Mouse (Mus musculus): ENCODE data around the gene Elovl3. TPM values are rescaled to one million over a fixed set of nuclear protein-coding genes. Genes with fewer than 3 reads are reported as not detected.
A peak's percentile ranks its signal among the peaks of the same experiment; 100 is the strongest.
"Not testable (repeated sequence)": the region's sequence is repeated elsewhere in the genome, so short reads cannot be mapped to it uniquely, and the experiment has no call there.

Gene Elovl3
- total RNA-seq (2021), result 1 to 10 TPM in 1 of 2 experiments, under 1 TPM in 1; 0.25 to 2.5 TPM

GRCm38 (mm10) chr19:46131694-46132525, at the start of gene Elovl3:
TSS of gene Elovl3 (plus strand) at chr19:46131897.
- peak; percentile 41 to 43 for DNase-seq
- intact Hi-C loops (cut with DNase I), result loop anchor here (5.0 kb wide), 1 partner anchor 45 kb away; no protein-coding TSS in a partner anchor

GRCm38 (mm10) chr19:46085185-46085584, 46.5 kb upstream of the Elovl3 start:
- DNase-seq, result no peak
- intact Hi-C loops (cut with DNase I), result loop anchor here (5.0 kb wide), 2 partner anchors 47 to 167 kb away; partner anchors contain the start of gene Elovl3

- intact Hi-C loops (cut with DNase I), result loop anchor here (5.0 kb wide), 2 partner anchors 46 to 166 kb away; partner anchors contain the start of gene Elovl3
- DNase-seq, result peak; percentile 47 to 71
These were observed 45.4 kb upstream of the Elovl3 start for GRCm38 (mm10) chr19:46086337-46086736.

- intact Hi-C loops (cut with DNase I), result loop anchor here (5.0 kb wide), 2 partner anchors 44 to 164 kb away; partner anchors contain the start of gene Elovl3
- peak; percentile 52 to 78 for DNase-seq
These were observed 43.8 kb upstream of the Elovl3 start for GRCm38 (mm10) chr19:46087871-46088270.

- intact Hi-C loops (cut with DNase I), result no loop called here
- DNase-seq, result no peak
These were observed 40.1 kb upstream of the Elovl3 start for GRCm38 (mm10) chr19:46091641-46092040.

- DNase-seq, result no peak
- intact Hi-C loops (cut with DNase I), result no loop called here
These were observed 37.6 kb upstream of the Elovl3 start for GRCm38 (mm10) chr19:46094144-46094543.

GRCm38 (mm10) chr19:46095291-46095690, 36.4 kb upstream of the Elovl3 start:
- intact Hi-C loops (cut with DNase I), result no loop called here
- no peak for DNase-seq

GRCm38 (mm10) chr19:46096396-46096795, 35.3 kb upstream of the Elovl3 start:
- DNase-seq, result no peak
- intact Hi-C loops (cut with DNase I), result no loop called here

GRCm38 (mm10) chr19:46099561-46099960, 32.1 kb upstream of the Elovl3 start:
- no peak for DNase-seq

GRCm38 (mm10) chr19:46103437-46104186, 28.1 kb upstream of the Elovl3 start:
- intact Hi-C loops (cut with DNase I), result no loop called here
- DNase-seq, result peak in 1 of 2 experiments; percentile 15

More at GRCm38 (mm10) chr19:46099561-46099960, 32.1 kb upstream of the Elovl3 start:
- intact Hi-C loops (cut with DNase I), result no loop called here

- no peak for DNase-seq
- intact Hi-C loops (cut with DNase I), result no loop called here
These were observed 27.5 kb upstream of the Elovl3 start for GRCm38 (mm10) chr19:46104187-46104557.

- DNase-seq, result no peak
- intact Hi-C loops (cut with DNase I), result no loop called here
These were observed 21.5 kb upstream of the Elovl3 start for GRCm38 (mm10) chr19:46110214-46110613.

- DNase-seq, result no peak
- intact Hi-C loops (cut with DNase I), result no loop called here
These were observed 20.9 kb upstream of the Elovl3 start for GRCm38 (mm10) chr19:46110781-46111180.

GRCm38 (mm10) chr19:46114617-46115016, 17.1 kb upstream of the Elovl3 start:
- intact Hi-C loops (cut with DNase I), result no loop called here

GRCm38 (mm10) chr19:46119458-46119857, 12.2 kb upstream of the Elovl3 start:
- intact Hi-C loops (cut with DNase I), result no loop called here
- no peak for DNase-seq

More at GRCm38 (mm10) chr19:46114617-46115016, 17.1 kb upstream of the Elovl3 start:
- no peak for DNase-seq

GRCm38 (mm10) chr19:46120872-46121271, 10.8 kb upstream of the Elovl3 start:
- no peak for DNase-seq
- intact Hi-C loops (cut with DNase I), result no loop called here

GRCm38 (mm10) chr19:46123876-46124275, 7.8 kb upstream of the Elovl3 start:
- intact Hi-C loops (cut with DNase I), result no loop called here
- DNase-seq, result no peak

- intact Hi-C loops (cut with DNase I), result no loop called here
- no peak for DNase-seq
These were observed 7.0 kb upstream of the Elovl3 start for GRCm38 (mm10) chr19:46124651-46125050.

GRCm38 (mm10) chr19:46126301-46126700, 5.4 kb upstream of the Elovl3 start:
- no peak for DNase-seq
- intact Hi-C loops (cut with DNase I), result no loop called here

- DNase-seq, result not testable (repeated sequence)
- intact Hi-C loops (cut with DNase I), result loop anchor here (5.0 kb wide), 1 partner anchor 42 kb away; no protein-coding TSS in a partner anchor
These were observed 2.0 kb upstream of the Elovl3 start for GRCm38 (mm10) chr19:46129737-46130136.

GRCm38 (mm10) chr19:46131283-46131682, 414 bp upstream of the Elovl3 start:
- intact Hi-C loops (cut with DNase I), result loop anchor here (5.0 kb wide), 1 partner anchor 44 kb away; no protein-coding TSS in a partner anchor
- no peak for DNase-seq

Data from heart, postnatal 10 days (tissue).